Mouse (Mus musculus): ENCODE results near the gene Gm4952. TPM values are rescaled to one million over a fixed set of nuclear protein-coding genes. Genes with fewer than 3 reads are reported as not detected.
A peak's percentile ranks its signal among the peaks of the same experiment; 100 is the strongest.

The Gm4952 gene
- 0.06 and 0.24 TPM in 2 replicates for polyA plus RNA-seq (2015; fragmentation: Nextera tagmentation; extraction: Ambion mirVana)

GRCm38 (mm10) chr19:12599674-12600073 is at the start of gene Gm4952:
Gm4952 (plus strand) TSS chr19:12599974.
- H3K27me3 ChIP-seq (replicated peaks): no peaks in the 10 kb centered on the region
- WGBS: 56% methylated on average over 1 of the region's 1 CpGs
- no peaks in the 10 kb centered on the region for H3K36me3 ChIP-seq
- H3K4me2 ChIP-seq (replicated peaks): no peak within 1 kb of the TSS
- H3K9me3 ChIP-seq: no peaks in the 10 kb centered on the region
- H3K4me1 ChIP-seq (replicated peaks): 0 out of 2 replicates have a peak, but pooled peaks cover 6% of the 10 kb centered on the region
- no peak within 1 kb of the TSS for H3K27ac ChIP-seq
- H3K9ac ChIP-seq: no peak within 1 kb of the TSS
- ATAC-seq: no peak
- H3K4me3 ChIP-seq (replicated peaks): no peak within 1 kb of the TSS

- no peak for ATAC-seq
- 70% methylated on average over 5 of the region's 5 CpGs for WGBS
- H3K4me2 ChIP-seq (replicated peaks): no peak overlapping the region
These were observed 49.5 kb upstream of the Gm4952 start for GRCm38 (mm10) chr19:12550005-12550942.

GRCm38 (mm10) chr19:12556293-12556692 is 43.5 kb upstream of the Gm4952 start:
- Histone ChIP-seq H3K36me3 (no peaks in the 10 kb centered on the region), H3K27ac (no peak overlapping the region), H3K9me3 (no peaks in the 10 kb centered on the region), H3K4me2 (replicated peaks) (no peak overlapping the region), H3K4me1 (replicated peaks) (no peaks in the 10 kb centered on the region), H3K4me3 (replicated peaks) (no peak overlapping the region), H3K9ac (no peak overlapping the region), H3K27me3 (replicated peaks) (no peaks in the 10 kb centered on the region)
- ATAC-seq: no peak
- 82% methylated on average over 2 of the region's 2 CpGs for WGBS

More at GRCm38 (mm10) chr19:12550005-12550942, 49.5 kb upstream of the Gm4952 start:
- Histone ChIP-seq H3K36me3 (no peaks in the 10 kb centered on the region), H3K4me3 (replicated peaks) (no peak overlapping the region), H3K4me1 (replicated peaks) (no peaks in the 10 kb centered on the region), H3K27ac (no peak overlapping the region), H3K27me3 (replicated peaks) (no peaks in the 10 kb centered on the region), H3K9ac (no peak overlapping the region), H3K9me3 (no peaks in the 10 kb centered on the region)

- Histone ChIP-seq H3K9ac (no peak overlapping the region), H3K27ac (no peak overlapping the region), H3K4me3 (replicated peaks) (no peak overlapping the region), H3K36me3 (no peaks in the 10 kb centered on the region), H3K4me2 (replicated peaks) (no peak overlapping the region), H3K4me1 (replicated peaks) (no peaks in the 10 kb centered on the region), H3K27me3 (replicated peaks) (no peaks in the 10 kb centered on the region), H3K9me3 (no peaks in the 10 kb centered on the region)
- 83% methylated on average over 4 of the region's 4 CpGs for whole genome bisulfite sequencing
- ATAC-seq: no peak
These were observed 41.6 kb upstream of the Gm4952 start for GRCm38 (mm10) chr19:12558219-12558618.

- Histone ChIP-seq H3K4me2 (replicated peaks) (no peak overlapping the region), H3K9me3 (no peaks in the 10 kb centered on the region), H3K4me3 (replicated peaks) (no peak overlapping the region), H3K27ac (no peak overlapping the region), H3K27me3 (replicated peaks) (no peaks in the 10 kb centered on the region), H3K4me1 (replicated peaks) (no peaks in the 10 kb centered on the region), H3K9ac (no peak overlapping the region), H3K36me3 (no peaks in the 10 kb centered on the region)
- no peak for ATAC-seq
These were observed 35.6 kb upstream of the Gm4952 start for GRCm38 (mm10) chr19:12564197-12564596.

- H3K27ac ChIP-seq: no peak overlapping the region
- no peak overlapping the region for H3K9ac ChIP-seq
- WGBS: 54% methylated on average over 4 of the region's 4 CpGs
- H3K4me3 ChIP-seq (replicated peaks): no peak overlapping the region
- no peaks in the 10 kb centered on the region for H3K36me3 ChIP-seq
- H3K4me1 ChIP-seq (replicated peaks): no peaks in the 10 kb centered on the region
- H3K4me2 ChIP-seq (replicated peaks): no peak overlapping the region
- H3K9me3 ChIP-seq: no peaks in the 10 kb centered on the region
- no peaks in the 10 kb centered on the region for H3K27me3 ChIP-seq (replicated peaks)
- ATAC-seq: no peak
These were observed 32.8 kb upstream of the Gm4952 start for GRCm38 (mm10) chr19:12567011-12567410.

- Histone ChIP-seq H3K4me2 (replicated peaks) (no peak overlapping the region), H3K9me3 (no peaks in the 10 kb centered on the region), H3K36me3 (no peaks in the 10 kb centered on the region), H3K4me3 (replicated peaks) (no peak overlapping the region), H3K27me3 (replicated peaks) (no peaks in the 10 kb centered on the region), H3K4me1 (replicated peaks) (no peaks in the 10 kb centered on the region), H3K27ac (no peak overlapping the region), H3K9ac (no peak overlapping the region)
- ATAC-seq: no peak
- 57% methylated on average over 2 of the region's 2 CpGs for WGBS
These were observed 28.9 kb upstream of the Gm4952 start for GRCm38 (mm10) chr19:12570866-12571265.

GRCm38 (mm10) chr19:12571687-12572086 is 28.1 kb upstream of the Gm4952 start:
- no peaks in the 10 kb centered on the region for H3K27me3 ChIP-seq (replicated peaks)
- WGBS: 81% methylated on average over 1 of the region's 1 CpGs
- no peak overlapping the region for H3K4me2 ChIP-seq (replicated peaks)
- no peak overlapping the region for H3K9ac ChIP-seq
- no peaks in the 10 kb centered on the region for H3K4me1 ChIP-seq (replicated peaks)
- H3K4me3 ChIP-seq (replicated peaks): no peak overlapping the region
- no peaks in the 10 kb centered on the region for H3K9me3 ChIP-seq
- ATAC-seq: no peak
- no peak overlapping the region for H3K27ac ChIP-seq
- H3K36me3 ChIP-seq: no peaks in the 10 kb centered on the region

GRCm38 (mm10) chr19:12572614-12573265 is 27.0 kb upstream of the Gm4952 start:
- ATAC-seq: peak; percentile 54; the same call in 1 of the 2 replicates

GRCm38 (mm10) chr19:12573266-12574011 is 26.3 kb upstream of the Gm4952 start:
- Histone ChIP-seq H3K4me3 (replicated peaks) (peak overlapping the region; percentile 34), H3K4me1 (replicated peaks) (no peaks in the 10 kb centered on the region), H3K9ac (peak overlapping the region; percentile 26; the same call in 1 of the 2 replicates), H3K27me3 (replicated peaks) (no peaks in the 10 kb centered on the region), H3K4me2 (replicated peaks) (peak overlapping the region; percentile 61), H3K27ac (peak overlapping the region; percentile 45; the same call in 1 of the 2 replicates), H3K9me3 (no peaks in the 10 kb centered on the region), H3K36me3 (0 out of 2 replicates have a peak, but pooled peaks cover 4% of the 10 kb centered on the region)
- 8% methylated on average over 14 of the region's 14 CpGs for WGBS
- peak; percentile 98 for ATAC-seq

More at GRCm38 (mm10) chr19:12572614-12573265, 27.0 kb upstream of the Gm4952 start:
- Histone ChIP-seq H3K27me3 (replicated peaks) (no peaks in the 10 kb centered on the region), H3K9ac (no peak overlapping the region), H3K4me1 (replicated peaks) (no peaks in the 10 kb centered on the region), H3K27ac (peak overlapping the region; percentile 45; the same call in 1 of the 2 replicates), H3K4me2 (replicated peaks) (peak overlapping the region; percentile 61), H3K9me3 (no peaks in the 10 kb centered on the region), H3K36me3 (no peaks in the 10 kb centered on the region), H3K4me3 (replicated peaks) (peak overlapping the region; percentile 34; the same call in 1 of the 2 replicates)
- WGBS: 83% methylated on average over 1 of the region's 1 CpGs

- Histone ChIP-seq H3K4me3 (replicated peaks) (peak overlapping the region; percentile 34), H3K4me1 (replicated peaks) (no peaks in the 10 kb centered on the region), H3K9me3 (no peaks in the 10 kb centered on the region), H3K9ac (peak overlapping the region; percentile 26; the same call in 1 of the 2 replicates), H3K27me3 (replicated peaks) (no peaks in the 10 kb centered on the region), H3K36me3 (0 out of 2 replicates have a peak, but pooled peaks cover 4% of the 10 kb centered on the region), H3K4me2 (replicated peaks) (peak overlapping the region; percentile 61), H3K27ac (peak overlapping the region; percentile 13; the same call in 1 of the 2 replicates)
- WGBS: 22% methylated on average over 5 of the region's 5 CpGs
- no peak for ATAC-seq
These were observed 25.8 kb upstream of the Gm4952 start for GRCm38 (mm10) chr19:12574012-12574407.
